Mouse (Mus musculus) erythroblast, embryonic 14.5 days (primary cell): ENCODE data around the gene Ap3s2. TPM values are rescaled to one million over a fixed set of nuclear protein-coding genes. Genes with fewer than 3 reads are reported as not detected.

Experiments
- H3K27me3 ChIP-seq: 2 replicates; pipeline ENCODE4 v1.6.1; 2012; ENCODE audit warnings: inconsistent platforms; ENCODE audit not compliant: control insufficient read depth
- H3K36me3 ChIP-seq: 2 replicates; pipeline ENCODE4 v1.6.1; 2012; ENCODE audit warnings: mild to moderate bottlenecking, inconsistent platforms; ENCODE audit not compliant: control insufficient read depth
- H3K4me1 ChIP-seq: 2 replicates; pipeline ENCODE4 v1.6.1; 2012; ENCODE audit warnings: inconsistent platforms; ENCODE audit not compliant: control insufficient read depth
- H3K4me3 ChIP-seq: replicated peaks from 2 replicates; pipeline ENCODE3; 2012; ENCODE audit warnings: moderate library complexity, mild to moderate bottlenecking, inconsistent platforms
- H3K9me3 ChIP-seq: 2 replicates; pipeline ENCODE4 v1.6.1; 2012; ENCODE audit warnings: low read length, inconsistent platforms, mixed read lengths; ENCODE audit not compliant: control insufficient read depth
- GATA1 ChIP-seq: IDR thresholded peaks from 2 replicates; pipeline ENCODE4 v1.6.1; 2012; ENCODE audit warnings: low read length, inconsistent platforms, mixed read lengths
- TAL1 ChIP-seq: IDR thresholded peaks from 3 replicates; pipeline ENCODE4 v1.6.1; 2012; ENCODE audit warnings: low read length, inconsistent platforms, mixed read lengths
- polyA plus RNA-seq: library from polyadenylated mRNA; stranded (reverse); fragments of >175 nt; gene quantifications from 2 replicates; pipeline ENCODE4 v1.2.3, GENCODE M21; 2012

The Ap3s2 gene
- polyA plus RNA-seq, 1 experiment = 0.25 TPM

- H3K9me3 ChIP-seq = no peaks in the 10 kb centered on the region
- H3K27me3 ChIP-seq = no peaks in the 10 kb centered on the region
- no peak for TF ChIP-seq GATA1
- TF ChIP-seq TAL1 = no peak
- no peaks in the 10 kb centered on the region for H3K36me3 ChIP-seq
- peaks cover 9% of the 10 kb centered on the region for H3K4me1 ChIP-seq
- no peak overlapping the region for H3K4me3 ChIP-seq
Observed at GRCm38 (mm10) chr7:79858202-79858934, 62.1 kb downstream of the Ap3s2 start.

- no peak for TF ChIP-seq GATA1
- no peak for TF ChIP-seq TAL1
- H3K36me3 ChIP-seq = no peaks in the 10 kb centered on the region
- no peaks in the 10 kb centered on the region for H3K9me3 ChIP-seq
- no peak overlapping the region for H3K4me3 ChIP-seq
- H3K27me3 ChIP-seq = no peaks in the 10 kb centered on the region
- peaks cover 3% of the 10 kb centered on the region for H3K4me1 ChIP-seq
Observed at GRCm38 (mm10) chr7:79856305-79856704, 64.1 kb downstream of the Ap3s2 start.

DNA sequence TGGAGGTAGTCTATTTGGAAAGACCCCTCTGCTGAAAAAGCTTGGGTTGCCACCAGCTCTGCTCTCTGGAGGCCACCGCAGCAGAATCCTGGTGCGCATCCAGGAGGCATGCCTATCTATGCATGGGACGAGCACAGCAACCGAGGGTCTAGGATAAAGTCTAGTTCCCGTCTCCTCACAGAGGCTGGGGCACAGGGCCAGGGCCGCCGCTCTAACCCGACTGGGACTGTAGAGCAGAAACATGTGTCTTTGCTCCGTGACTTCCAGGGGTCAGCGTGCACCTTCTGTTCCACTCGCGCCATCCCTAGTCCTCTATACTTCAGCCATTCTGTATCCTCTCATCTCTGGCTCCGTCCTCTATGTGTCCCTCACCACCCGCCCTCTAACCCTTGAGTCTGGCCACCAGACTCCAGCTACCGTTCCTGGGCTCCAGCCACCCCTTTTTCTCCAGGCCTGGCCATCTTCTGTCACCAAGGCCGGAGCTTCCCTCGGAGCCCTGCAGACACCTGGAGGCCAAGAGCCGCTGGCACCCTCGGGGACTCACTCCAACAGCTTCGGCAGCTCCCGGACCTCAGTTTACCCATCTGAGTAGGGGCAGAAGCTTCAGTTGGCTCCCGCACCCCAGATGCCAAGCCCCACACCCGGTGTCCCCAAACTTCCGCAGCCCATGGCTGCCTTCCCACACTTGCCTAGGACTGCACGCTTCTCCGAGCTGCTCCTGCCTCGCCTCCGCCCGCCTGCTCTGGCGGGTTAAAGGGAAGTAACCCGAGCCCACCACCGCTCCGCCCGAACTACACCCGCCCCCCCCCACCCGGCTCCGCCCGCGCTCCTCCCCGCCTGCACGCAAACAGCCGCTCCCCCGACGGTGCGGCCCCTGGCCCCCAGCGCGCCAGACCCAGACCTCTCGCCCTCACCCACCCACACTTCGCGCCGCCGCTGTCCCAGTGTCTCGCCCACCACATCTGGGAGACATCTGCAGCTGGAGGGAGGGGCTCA, 72.7 kb downstream of the Ap3s2 start:
- TF ChIP-seq GATA1 (no peak), TAL1 (no peak)
- H3K4me3 ChIP-seq = peak overlapping the region; percentile 33
- H3K9me3 ChIP-seq = no peaks in the 10 kb centered on the region
- H3K4me1 ChIP-seq = no peaks in the 10 kb centered on the region
- no peaks in the 10 kb centered on the region for H3K36me3 ChIP-seq
- peaks cover 29% of the 10 kb centered on the region for H3K27me3 ChIP-seq

GRCm38 (mm10) chr7:79846342-79846741, 74.1 kb downstream of the Ap3s2 start:
- H3K27me3 ChIP-seq = peaks cover 29% of the 10 kb centered on the region
- H3K36me3 ChIP-seq = no peaks in the 10 kb centered on the region
- TF ChIP-seq TAL1 = no peak
- TF ChIP-seq GATA1 = no peak
- H3K4me1 ChIP-seq = no peaks in the 10 kb centered on the region
- H3K4me3 ChIP-seq = no peak overlapping the region
- no peaks in the 10 kb centered on the region for H3K9me3 ChIP-seq

DNA sequence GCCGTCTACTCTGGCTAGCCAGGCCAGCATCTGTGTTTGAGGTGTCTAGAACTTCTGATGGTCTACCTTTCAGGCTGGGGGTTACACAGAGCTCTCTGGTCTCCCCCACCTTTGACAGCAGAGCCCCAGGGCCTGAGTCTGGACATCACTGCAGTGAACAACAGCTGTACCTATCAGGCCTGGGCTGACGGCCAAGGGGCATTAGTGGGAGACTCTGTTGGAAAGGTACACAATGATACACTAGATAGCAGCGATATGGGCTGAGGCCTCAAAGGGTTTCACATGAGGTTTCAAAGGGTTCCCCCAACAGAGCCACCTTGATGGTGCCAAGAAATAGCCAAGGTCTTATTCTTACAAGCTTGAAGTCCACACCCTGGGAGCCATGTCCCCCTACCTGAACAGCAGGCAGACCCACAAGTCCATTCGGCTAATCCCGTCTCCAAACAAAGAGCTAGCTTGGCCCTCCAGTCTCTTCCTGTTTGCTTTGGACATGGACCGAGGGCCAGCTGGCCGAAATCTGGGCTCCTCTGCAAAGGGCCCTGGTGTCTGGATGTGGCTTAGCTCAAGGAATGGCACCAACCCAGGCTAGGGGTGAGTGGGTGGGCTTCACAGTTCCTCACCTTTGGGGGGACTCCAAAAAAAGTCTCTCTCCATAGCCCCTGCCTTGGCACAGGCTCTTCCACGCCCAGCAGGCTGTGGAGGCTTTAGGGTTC, 76.2 kb downstream of the Ap3s2 start:
- Histone ChIP-seq H3K36me3 (no peaks in the 10 kb centered on the region), H3K4me1 (no peaks in the 10 kb centered on the region), H3K4me3 (no peak overlapping the region), H3K9me3 (no peaks in the 10 kb centered on the region), H3K27me3 (peaks cover 25% of the 10 kb centered on the region)
- no peak for TF ChIP-seq TAL1
- TF ChIP-seq GATA1 = no peak

GRCm38 (mm10) chr7:79842163-79842562, 78.3 kb downstream of the Ap3s2 start:
- no peaks in the 10 kb centered on the region for H3K4me1 ChIP-seq
- H3K9me3 ChIP-seq = no peaks in the 10 kb centered on the region
- peak overlapping the region; percentile 44 for H3K4me3 ChIP-seq
- H3K36me3 ChIP-seq = peaks cover 3% of the 10 kb centered on the region; the same call in 1 of the 2 replicates
- TF ChIP-seq GATA1 (no peak), TAL1 (no peak)
- peaks cover 8% of the 10 kb centered on the region for H3K27me3 ChIP-seq

DNA sequence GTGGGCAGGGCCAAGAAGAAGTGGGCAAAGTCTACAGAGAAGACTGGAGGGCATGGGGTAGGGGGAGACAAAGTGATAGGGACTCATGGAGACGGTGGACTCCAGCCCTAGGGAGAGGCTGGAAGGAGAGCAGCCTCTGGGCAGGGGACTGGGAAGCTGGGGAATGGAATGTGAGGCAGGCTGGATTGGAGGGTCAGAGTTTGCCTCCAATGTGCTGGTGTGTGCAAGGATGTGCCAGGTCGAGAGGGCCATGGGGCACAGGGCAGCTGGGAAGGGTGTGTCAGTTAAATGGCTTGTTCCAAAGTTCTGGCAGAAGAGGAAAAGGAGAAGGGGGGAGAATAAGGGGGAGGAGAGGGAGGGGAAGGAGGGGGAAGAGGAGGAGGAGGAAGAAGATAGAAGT, 83.2 kb downstream of the Ap3s2 start:
- Histone ChIP-seq H3K9me3 (no peaks in the 10 kb centered on the region), H3K27me3 (no peaks in the 10 kb centered on the region), H3K4me3 (no peak overlapping the region), H3K36me3 (peaks cover 3% of the 10 kb centered on the region; the same call in 1 of the 2 replicates), H3K4me1 (no peaks in the 10 kb centered on the region)
- TF ChIP-seq TAL1 (no peak), GATA1 (no peak)

GRCm38 (mm10) chr7:79835196-79835595, 85.3 kb downstream of the Ap3s2 start:
- Histone ChIP-seq H3K9me3 (no peaks in the 10 kb centered on the region), H3K27me3 (no peaks in the 10 kb centered on the region), H3K4me1 (no peaks in the 10 kb centered on the region), H3K36me3 (peaks cover 3% of the 10 kb centered on the region; the same call in 1 of the 2 replicates), H3K4me3 (no peak overlapping the region)
- no peak for TF ChIP-seq TAL1

GRCm38 (mm10) chr7:79832980-79833379, 87.5 kb downstream of the Ap3s2 start:
- TF ChIP-seq TAL1 = no peak
- no peak for TF ChIP-seq GATA1
- H3K27me3 ChIP-seq = no peaks in the 10 kb centered on the region
- no peak overlapping the region for H3K4me3 ChIP-seq
- H3K9me3 ChIP-seq = no peaks in the 10 kb centered on the region
- H3K36me3 ChIP-seq = no peaks in the 10 kb centered on the region; the same call in 1 of the 2 replicates
- H3K4me1 ChIP-seq = no peaks in the 10 kb centered on the region
